Mouse (Mus musculus) embryonic fibroblast, embryonic 13.5 days (primary cell): ENCODE data around the gene Srsf5.

ENCODE experiments used
- CTCF ChIP-seq: IDR thresholded peaks from 2 replicates; pipeline ENCODE4 v1.5.1; 2011; ENCODE audit warnings: mild to moderate bottlenecking, control low read depth, low read length, moderate library complexity, borderline replicate concordance; ENCODE audit not compliant: insufficient read depth
- POLR2A ChIP-seq: IDR thresholded peaks from 2 replicates; pipeline ENCODE4 v1.6.1; 2011; ENCODE audit warnings: low read depth, mild to moderate bottlenecking, control low read depth, low read length, moderate library complexity

DNA sequence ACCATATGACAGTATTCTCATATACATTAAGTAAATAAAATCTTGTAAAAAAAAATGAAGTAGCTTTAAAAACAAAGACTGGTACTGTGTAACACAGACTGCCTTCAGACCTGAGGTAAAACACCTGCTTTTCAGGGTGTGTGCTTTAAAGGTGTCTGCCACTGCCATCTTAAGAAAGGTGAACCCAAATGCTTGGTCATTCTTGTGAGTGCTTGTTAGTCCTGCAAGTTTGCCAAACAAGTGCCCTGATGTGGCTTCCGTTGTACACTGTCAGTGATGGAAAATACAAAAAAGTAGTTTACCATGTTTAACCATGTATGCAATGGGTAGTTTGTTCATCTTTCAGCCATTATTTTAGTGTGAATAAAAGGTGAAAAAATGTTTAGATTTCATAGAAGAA is 7.2 kb downstream of the Srsf5 start:
- TF ChIP-seq CTCF (no peak), POLR2A (no peak)
